Mouse (Mus musculus) G1E-ER4 (cell line): Measurements from ENCODE around the gene Cd55. TPM values are rescaled to one million over a fixed set of nuclear protein-coding genes. Genes with fewer than 3 reads are reported as not detected.

Source experiments
- GATA1 ChIP-seq: IDR thresholded peaks from one replicate; pipeline ENCODE4 v1.8.0; 2012; ENCODE audit warnings: low read length, inconsistent platforms
- polyA plus RNA-seq: library from polyadenylated mRNA; stranded (reverse); fragments of >175 nt; gene quantifications from 2 replicates; pipeline ENCODE4 v1.2.3, GENCODE M21; 2012

The Cd55 gene
- polyA plus RNA-seq, 1 experiment: 12.2 TPM

GRCm38 (mm10) chr1:130464173-130464572 lies 1.6 kb upstream of the Cd55 start:
- no peak for TF ChIP-seq GATA1

- TF ChIP-seq GATA1: no peak
Observed at GRCm38 (mm10) chr1:130462867-130463266, 323 bp upstream of the Cd55 start.

- no peak for TF ChIP-seq GATA1
Observed at GRCm38 (mm10) chr1:130455111-130455510, 7.4 kb downstream of the Cd55 start.

GRCm38 (mm10) chr1:130430920-130431319 lies 31.6 kb downstream of the Cd55 start:
- TF ChIP-seq GATA1: no peak

- peak; percentile 33 for TF ChIP-seq GATA1
Observed at GRCm38 (mm10) chr1:130428667-130429066, 33.9 kb downstream of the Cd55 start.

GRCm38 (mm10) chr1:130422664-130423111 lies 39.9 kb downstream of the Cd55 start, which contains the start of gene Cd55b:
Cd55b (minus strand) TSS chr1:130423009.
- TF ChIP-seq GATA1: no peak

Other genes starting within 250 kb of the Cd55 start
- gene Cd55b, start 39.7 kb downstream of the Cd55 start, polyA plus RNA-seq: not detected in 2 replicates
- not detected in 2 replicates for gene Zp3r, start 166.9 kb upstream of the Cd55 start, polyA plus RNA-seq
- not detected in 2 replicates for gene C4bp, start 198.9 kb upstream of the Cd55 start, polyA plus RNA-seq